Mouse (Mus musculus): ENCODE results near the gene Adamts2.

DNA sequence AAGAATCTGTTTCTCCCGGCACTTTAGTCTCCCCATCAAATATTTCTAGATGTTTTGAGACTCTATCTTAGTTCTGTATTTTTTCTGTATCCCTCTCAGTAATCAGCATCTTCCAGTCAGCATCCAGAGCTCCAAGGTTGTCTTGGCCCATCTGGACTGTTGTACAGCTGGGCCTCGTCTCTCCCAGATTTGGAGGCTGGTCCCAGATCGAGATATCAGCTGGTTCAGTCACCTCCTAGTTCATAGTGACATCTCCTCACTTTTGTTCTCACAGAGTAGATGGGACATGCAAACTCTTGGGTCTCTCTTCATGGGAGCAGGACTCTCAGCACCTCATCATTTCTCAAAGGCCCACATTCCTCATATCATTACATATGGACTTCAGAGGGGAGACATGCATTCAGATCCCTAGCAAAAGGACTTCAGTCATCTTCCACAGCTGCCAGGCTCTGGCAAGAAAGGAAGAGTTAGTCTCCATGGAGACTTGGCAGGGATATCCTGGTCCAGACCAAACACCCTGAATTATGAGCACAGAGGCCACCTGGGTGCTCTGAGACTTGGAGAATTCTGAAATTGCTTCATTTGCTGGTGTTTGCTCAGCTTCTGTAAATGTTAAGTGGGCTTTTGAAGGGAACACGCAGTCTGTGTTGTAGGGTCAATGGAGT lies 46.4 kb downstream of the Adamts2 start:
- TF ChIP-seq CTCF (IDR thresholded peaks at IDR 0.05; ENCODE audit: low read depth, low read length), result no peak
- no peak for TF ChIP-seq POLR2A (IDR thresholded peaks at IDR 0.05; ENCODE audit: extremely low read depth, insufficient read depth, low read length)
